Mouse (Mus musculus) midbrain, embryonic 15.5 days (tissue): ENCODE measurements around the gene Selenbp2. TPM values are rescaled to one million over a fixed set of nuclear protein-coding genes. Genes with fewer than 3 reads are reported as not detected.
"Not testable (repeated sequence)": the region's sequence is repeated elsewhere in the genome, so short reads cannot be mapped to it uniquely, and the experiment has no call there.

Source experiments
- ATAC-seq: fragments of 200-750 bp; cut with Nextera tagmentation; replicated peaks from 2 replicates; pipeline ENCODE4 v1.8.0; 2017; ENCODE audit warnings: moderate TSS enrichment
- H3K27ac ChIP-seq: fragments of 300-500 bp; sonication (generic); 2 replicates; pipeline ENCODE4 v1.5.1; 2015; ENCODE audit warnings: mild to moderate bottlenecking, inconsistent platforms
- H3K27me3 ChIP-seq: fragments of 300-500 bp; sonication (generic); replicated peaks from 2 replicates; pipeline ENCODE4 v1.6.1; 2015; ENCODE audit warnings: inconsistent platforms
- H3K36me3 ChIP-seq: fragments of 300-500 bp; sonication (generic); replicated peaks from 2 replicates; pipeline ENCODE4 v1.6.1; 2015; ENCODE audit warnings: inconsistent platforms
- H3K4me1 ChIP-seq: fragments of 300-500 bp; sonication (generic); 2 replicates; pipeline ENCODE4 v1.6.1; 2015; ENCODE audit warnings: inconsistent platforms
- H3K4me2 ChIP-seq: fragments of 300-500 bp; sonication (generic); 2 replicates; pipeline ENCODE4 v1.6.1; 2015; ENCODE audit warnings: inconsistent platforms, mild to moderate bottlenecking, moderate library complexity
- H3K4me3 ChIP-seq: fragments of 300-500 bp; sonication (generic); 2 replicates; pipeline ENCODE4 v1.5.1; 2015; ENCODE audit warnings: mild to moderate bottlenecking, inconsistent platforms
- H3K9ac ChIP-seq: fragments of 300-500 bp; sonication (generic); 2 replicates; pipeline ENCODE4 v1.6.1; 2015; ENCODE audit warnings: mild to moderate bottlenecking, inconsistent platforms
- H3K9me3 ChIP-seq: fragments of 300-500 bp; sonication (generic); 2 replicates; pipeline ENCODE4 v1.6.1; 2016; ENCODE audit warnings: inconsistent platforms
- WGBS: fragments of 180-500 bp; shearing (Covaris S2); methylation state at CpG from one replicate; pipeline ENCODE4 v1.1.7; 2015; ENCODE audit warnings: mixed read lengths; 5-methylcytosine and 5-hydroxymethylcytosine counted together
- polyA plus RNA-seq: library from polyadenylated mRNA; unstranded; fragments of >200 nt; fragmentation: Nextera tagmentation; extraction: Ambion mirVana; gene quantifications from 2 replicates; pipeline ENCODE4 v1.2.1, GENCODE M21; 2015

Selenbp2 gene
- polyA plus RNA-seq, 1 experiment from 2014 or later, result 0.49 TPM

GRCm38 (mm10) chr3:94679351-94679841 lies 14.0 kb upstream of the Selenbp2 start:
- 83% methylated on average over 8 of the region's 8 CpGs for WGBS
- ATAC-seq, result no peak
- Histone ChIP-seq H3K9me3 (no peaks in the 10 kb centered on the region), H3K27me3 (no peaks in the 10 kb centered on the region), H3K4me2 (no peak overlapping the region), H3K4me1 (no peaks in the 10 kb centered on the region), H3K27ac (no peak overlapping the region), H3K4me3 (no peak overlapping the region), H3K36me3 (no peaks in the 10 kb centered on the region), H3K9ac (no peak overlapping the region)

- H3K27me3 ChIP-seq, H3K4me2 ChIP-seq, H3K4me1 ChIP-seq, H3K27ac ChIP-seq, H3K9ac ChIP-seq, H3K9me3 ChIP-seq, H3K4me3 ChIP-seq, H3K36me3 ChIP-seq, ATAC-seq: not testable (repeated sequence)
- WGBS, result 92% methylated on average over 12 of the region's 12 CpGs
These were observed 13.3 kb upstream of the Selenbp2 start for GRCm38 (mm10) chr3:94680032-94680431.

GRCm38 (mm10) chr3:94680783-94681182 lies 12.6 kb upstream of the Selenbp2 start:
- ATAC-seq, result no peak
- H3K4me1 ChIP-seq, result no peaks in the 10 kb centered on the region
- no peaks in the 10 kb centered on the region for H3K9me3 ChIP-seq
- 94% methylated on average over 16 of the region's 16 CpGs for WGBS
- H3K9ac ChIP-seq, result no peak overlapping the region
- H3K36me3 ChIP-seq, result no peaks in the 10 kb centered on the region
- H3K4me2 ChIP-seq, result no peak overlapping the region
- H3K27ac ChIP-seq, result no peak overlapping the region
- no peak overlapping the region for H3K4me3 ChIP-seq
- H3K27me3 ChIP-seq, result no peaks in the 10 kb centered on the region

GRCm38 (mm10) chr3:94683646-94684045 lies 9.7 kb upstream of the Selenbp2 start:
- H3K36me3 ChIP-seq, result no peaks in the 10 kb centered on the region
- no peak for ATAC-seq
- H3K27me3 ChIP-seq, result no peaks in the 10 kb centered on the region
- H3K4me3 ChIP-seq, result no peak overlapping the region
- 81% methylated on average over 6 of the region's 6 CpGs for WGBS
- no peak overlapping the region for H3K27ac ChIP-seq
- H3K9me3 ChIP-seq, result no peaks in the 10 kb centered on the region
- no peaks in the 10 kb centered on the region for H3K4me1 ChIP-seq
- H3K9ac ChIP-seq, result no peak overlapping the region
- no peak overlapping the region for H3K4me2 ChIP-seq

GRCm38 (mm10) chr3:94685989-94686772 lies 7.2 kb upstream of the Selenbp2 start:
- H3K4me1 ChIP-seq, H3K4me2 ChIP-seq, ATAC-seq, H3K9me3 ChIP-seq, H3K9ac ChIP-seq, H3K36me3 ChIP-seq, H3K27me3 ChIP-seq, H3K4me3 ChIP-seq, H3K27ac ChIP-seq: not testable (repeated sequence)
- WGBS, result 86% methylated on average over 8 of the region's 8 CpGs

GRCm38 (mm10) chr3:94688698-94689097 lies 4.7 kb upstream of the Selenbp2 start:
- not testable (repeated sequence) for H3K9ac ChIP-seq, H3K4me3 ChIP-seq, H3K4me1 ChIP-seq, H3K36me3 ChIP-seq, H3K4me2 ChIP-seq, H3K27me3 ChIP-seq, H3K9me3 ChIP-seq, ATAC-seq, H3K27ac ChIP-seq
- 85% methylated on average over 3 of the region's 3 CpGs for WGBS

- H3K9ac ChIP-seq, H3K36me3 ChIP-seq, H3K9me3 ChIP-seq, H3K4me3 ChIP-seq, H3K27ac ChIP-seq, H3K4me2 ChIP-seq, ATAC-seq, H3K27me3 ChIP-seq, H3K4me1 ChIP-seq: not testable (repeated sequence)
- 55% methylated on average over 1 of the region's 1 CpGs for WGBS
These were observed 4.2 kb upstream of the Selenbp2 start for GRCm38 (mm10) chr3:94689195-94689594.

GRCm38 (mm10) chr3:94690162-94690561 lies 3.2 kb upstream of the Selenbp2 start:
- H3K27me3 ChIP-seq, H3K4me3 ChIP-seq, H3K36me3 ChIP-seq, H3K9ac ChIP-seq, H3K9me3 ChIP-seq, H3K4me2 ChIP-seq, H3K27ac ChIP-seq, H3K4me1 ChIP-seq, ATAC-seq: not testable (repeated sequence)
- WGBS, result 55% methylated on average over 6 of the region's 6 CpGs

GRCm38 (mm10) chr3:94690616-94691247 lies 2.6 kb upstream of the Selenbp2 start:
- ATAC-seq, result no peak
- no peak overlapping the region for H3K4me3 ChIP-seq
- no peak overlapping the region for H3K9ac ChIP-seq
- H3K36me3 ChIP-seq, result no peaks in the 10 kb centered on the region
- H3K9me3 ChIP-seq, result no peaks in the 10 kb centered on the region
- H3K27me3 ChIP-seq, result no peaks in the 10 kb centered on the region
- no peaks in the 10 kb centered on the region for H3K4me1 ChIP-seq
- no peak overlapping the region for H3K4me2 ChIP-seq
- H3K27ac ChIP-seq, result no peak overlapping the region

GRCm38 (mm10) chr3:94691694-94692093 lies 1.7 kb upstream of the Selenbp2 start:
- H3K36me3 ChIP-seq, H3K4me2 ChIP-seq, ATAC-seq, H3K27me3 ChIP-seq, H3K4me1 ChIP-seq, H3K9me3 ChIP-seq, H3K27ac ChIP-seq, H3K4me3 ChIP-seq, H3K9ac ChIP-seq: not testable (repeated sequence)
- WGBS, result 88% methylated on average over 4 of the region's 4 CpGs

GRCm38 (mm10) chr3:94693874-94694273 lies 518 bp downstream of the Selenbp2 start:
- not testable (repeated sequence) for H3K27me3 ChIP-seq, H3K4me1 ChIP-seq, H3K36me3 ChIP-seq, H3K9me3 ChIP-seq, ATAC-seq, H3K9ac ChIP-seq, H3K27ac ChIP-seq, H3K4me3 ChIP-seq, H3K4me2 ChIP-seq
- 75% methylated on average over 6 of the region's 8 CpGs for WGBS

GRCm38 (mm10) chr3:94695591-94695990 lies 2.2 kb downstream of the Selenbp2 start:
- not testable (repeated sequence) for H3K36me3 ChIP-seq, H3K4me3 ChIP-seq, ATAC-seq, H3K27ac ChIP-seq, H3K4me1 ChIP-seq, H3K4me2 ChIP-seq, H3K9ac ChIP-seq, H3K27me3 ChIP-seq, H3K9me3 ChIP-seq
- WGBS, result 91% methylated on average over 6 of the region's 6 CpGs

- H3K27ac ChIP-seq, H3K36me3 ChIP-seq, H3K4me1 ChIP-seq, H3K4me2 ChIP-seq, ATAC-seq, H3K27me3 ChIP-seq, H3K4me3 ChIP-seq, H3K9me3 ChIP-seq, H3K9ac ChIP-seq: not testable (repeated sequence)
- 94% methylated on average over 4 of the region's 4 CpGs for WGBS
These were observed 2.9 kb downstream of the Selenbp2 start for GRCm38 (mm10) chr3:94696257-94696656.
